Mouse (Mus musculus): ENCODE measurements around the gene Adora2b.

DNA sequence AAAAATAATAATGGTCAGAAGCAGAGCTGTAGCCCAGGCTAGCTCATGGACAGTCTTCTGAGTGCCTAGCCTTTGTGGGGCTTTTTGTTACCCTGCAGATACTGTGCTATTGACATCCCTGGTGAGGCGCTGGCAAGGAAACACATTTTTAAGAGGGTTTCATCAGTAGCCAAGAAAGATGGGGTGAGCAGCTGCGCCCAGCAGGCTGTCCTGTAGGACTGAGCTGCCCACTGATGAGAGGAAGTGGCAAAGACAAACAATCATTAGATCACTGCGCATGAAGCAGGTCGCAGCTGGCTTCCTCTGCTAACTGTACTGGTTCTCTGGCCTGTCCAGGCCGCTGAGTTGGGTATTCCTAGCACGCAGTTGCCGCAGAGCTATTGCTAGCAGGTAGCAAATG lies 14.8 kb downstream of the Adora2b start:
- TF ChIP-seq CTCF (IDR thresholded peaks at IDR 0.05; ENCODE audit: low read depth): no peak
- no peak for TF ChIP-seq EP300 (optimal IDR thresholded peaks at IDR 0.05)

Data from stomach, postnatal 0 days (tissue).